Mouse (Mus musculus): Measurements from ENCODE around the gene Hapln1. TPM values are rescaled to one million over a fixed set of nuclear protein-coding genes. Genes with fewer than 3 reads are reported as not detected.

Gene Hapln1
- 2.8 and 3.7 TPM in 2 replicates for polyA plus RNA-seq (2015; fragmentation: Nextera tagmentation; extraction: Ambion mirVana)

DNA sequence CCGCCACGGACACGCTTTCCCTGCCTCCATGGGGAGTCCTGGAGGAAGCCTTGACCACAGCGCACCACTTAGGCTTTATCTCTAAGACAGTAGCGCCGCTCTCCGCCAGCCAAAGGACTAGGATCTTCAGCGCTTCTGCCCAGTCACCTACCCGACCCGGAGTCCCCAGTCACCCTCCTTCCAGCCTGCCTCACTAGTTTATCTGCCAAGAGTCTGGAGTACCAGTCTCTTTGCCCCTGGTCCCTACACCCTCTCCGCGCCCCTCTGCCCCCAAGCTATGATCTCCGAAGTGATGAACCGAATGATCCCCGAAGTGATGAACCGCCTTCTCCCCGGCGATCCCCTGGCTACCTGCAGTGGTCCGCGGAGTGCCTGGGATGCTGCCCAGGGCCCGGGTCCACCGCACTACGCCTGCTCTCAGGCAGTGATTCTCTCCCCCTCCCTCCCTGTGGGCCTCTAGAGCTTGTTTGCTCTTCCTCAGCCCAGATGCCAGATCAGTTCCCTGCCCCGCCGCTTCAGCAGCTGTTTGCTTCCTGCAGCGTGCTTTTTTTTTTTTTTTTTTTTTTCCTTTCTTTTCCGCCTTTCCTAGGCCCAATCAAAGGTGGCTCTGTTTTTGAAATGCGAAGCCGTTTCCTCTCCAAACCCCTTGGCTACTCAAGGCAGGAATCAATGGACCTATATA is at the start of gene Hapln1:
Gene Hapln1 (plus strand): TSS at position 592 of the 682 bp plus-strand sequence.
- peak within 1 kb of the TSS; percentile 44 for H3K4me3 ChIP-seq (replicated peaks; ENCODE audit: low read depth, low read length)
- H3K9me3 ChIP-seq (replicated peaks; ENCODE audit: low read length): no peaks in the 10 kb centered on the region
- WGBS: under 1% methylated on average over 29 of the region's 29 CpGs
- no peaks in the 10 kb centered on the region; the same call in 1 of the 2 replicates for H3K4me1 ChIP-seq (replicated peaks; ENCODE audit: insufficient read depth, low read length)
- H3K27me3 ChIP-seq (ENCODE audit: insufficient read depth, low read length): no peaks in the 10 kb centered on the region
- H3K36me3 ChIP-seq (ENCODE audit: insufficient read depth, low read length): no peaks in the 10 kb centered on the region
- H3K4me2 ChIP-seq (ENCODE audit: low read length): peak within 1 kb of the TSS; percentile 97
- peak; percentile 55 for TF ChIP-seq CTCF (IDR thresholded peaks at IDR 0.05; ENCODE audit: low read depth)
- DNase-seq (ENCODE audit: low spot score): peak; percentile 78
- peak within 1 kb of the TSS; percentile 40; the same call in 1 of the 2 replicates for H3K9ac ChIP-seq (ENCODE audit: low read depth, low read length)
- peak; percentile 72; the same call in 1 of the 2 replicates for ATAC-seq (replicated peaks; ENCODE audit: low FRiP score, low read depth)
- H3K27ac ChIP-seq: no peak within 1 kb of the TSS

DNA sequence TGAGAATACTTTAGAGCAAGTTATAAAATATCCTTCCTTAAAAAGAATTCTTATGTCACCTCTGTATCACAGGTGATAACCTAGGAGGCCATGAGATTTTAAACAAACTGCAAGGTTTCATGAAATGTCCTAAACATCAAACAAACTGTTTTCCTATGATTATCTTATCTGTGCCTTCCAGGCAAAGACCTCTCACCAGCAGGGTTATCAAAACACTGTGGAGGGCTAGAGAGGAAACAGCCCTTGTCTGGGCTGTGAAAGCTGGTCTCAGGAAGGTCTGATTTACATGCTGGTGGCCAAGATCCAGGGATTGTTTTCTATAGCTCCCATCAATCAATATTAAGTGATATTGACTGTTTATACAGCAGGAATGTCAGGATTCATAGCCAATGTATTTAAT is 46.4 kb upstream of the Hapln1 start:
- no peak for TF ChIP-seq CTCF (IDR thresholded peaks at IDR 0.05; ENCODE audit: low read depth)
- no peak for ATAC-seq (replicated peaks; ENCODE audit: low FRiP score, low read depth)
- H3K4me2 ChIP-seq (ENCODE audit: low read length): no peak overlapping the region

DNA sequence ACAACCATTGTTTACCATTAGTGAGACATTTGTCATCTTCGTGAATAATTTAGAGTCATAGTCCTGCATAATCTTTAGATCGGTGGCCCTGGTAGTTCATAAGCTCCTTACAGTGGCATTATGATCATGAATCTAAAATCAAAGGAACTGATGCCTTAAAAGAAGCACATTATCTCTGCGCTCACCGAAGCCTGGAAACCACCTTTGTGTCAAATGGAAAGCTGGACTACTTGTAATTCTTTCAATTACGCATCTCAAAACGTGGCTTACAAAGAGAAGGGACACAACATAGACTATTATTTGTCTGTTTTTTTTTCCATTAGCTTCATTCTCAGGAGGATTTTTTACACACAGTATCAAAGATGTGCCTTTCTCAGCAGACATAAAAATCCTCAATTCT is 45.9 kb upstream of the Hapln1 start:
- Histone ChIP-seq H3K4me2 (ENCODE audit: low read length) (no peak overlapping the region), H3K9me3 (replicated peaks; ENCODE audit: low read length) (no peaks in the 10 kb centered on the region), H3K4me1 (replicated peaks; ENCODE audit: insufficient read depth, low read length) (no peaks in the 10 kb centered on the region), H3K9ac (ENCODE audit: low read depth, low read length) (no peak overlapping the region), H3K27me3 (ENCODE audit: insufficient read depth, low read length) (no peaks in the 10 kb centered on the region), H3K27ac (no peak overlapping the region), H3K4me3 (replicated peaks; ENCODE audit: low read depth, low read length) (no peak overlapping the region), H3K36me3 (ENCODE audit: insufficient read depth, low read length) (no peaks in the 10 kb centered on the region)
- WGBS: 60% methylated on average over 6 of the region's 6 CpGs
- ATAC-seq (replicated peaks; ENCODE audit: low FRiP score, low read depth) (no peak), DNase-seq (ENCODE audit: low spot score) (no peak)
- no peak for TF ChIP-seq CTCF (IDR thresholded peaks at IDR 0.05; ENCODE audit: low read depth)

More for the DNA sequence above, 46.4 kb upstream of the Hapln1 start:
- no peak overlapping the region for H3K27ac ChIP-seq
- no peaks in the 10 kb centered on the region for H3K9me3 ChIP-seq (replicated peaks; ENCODE audit: low read length)
- H3K36me3 ChIP-seq (ENCODE audit: insufficient read depth, low read length): no peaks in the 10 kb centered on the region
- no peak overlapping the region for H3K9ac ChIP-seq (ENCODE audit: low read depth, low read length)
- peak; percentile 3 for DNase-seq (ENCODE audit: low spot score)
- H3K4me1 ChIP-seq (replicated peaks; ENCODE audit: insufficient read depth, low read length): no peaks in the 10 kb centered on the region
- no peaks in the 10 kb centered on the region for H3K27me3 ChIP-seq (ENCODE audit: insufficient read depth, low read length)
- H3K4me3 ChIP-seq (replicated peaks; ENCODE audit: low read depth, low read length): no peak overlapping the region

DNA sequence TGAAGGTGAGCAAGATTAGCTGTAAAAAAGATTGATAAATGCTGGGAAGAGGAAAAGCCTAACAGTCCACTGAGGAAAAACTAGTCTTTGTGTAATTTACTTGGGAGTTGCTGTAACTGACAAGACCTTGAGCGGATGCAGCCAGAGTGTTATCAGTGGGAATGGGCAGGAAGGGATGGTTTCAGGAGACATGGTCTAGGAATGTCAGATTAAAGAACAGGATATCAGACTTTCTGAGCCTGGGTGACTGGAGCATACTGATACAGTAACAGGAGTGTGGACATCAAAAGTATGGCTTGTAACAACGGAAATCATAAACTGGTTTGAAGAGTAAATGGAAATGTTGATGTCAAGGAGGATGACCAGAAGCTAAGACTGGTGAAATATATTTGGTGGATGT is 43.0 kb upstream of the Hapln1 start:
- DNase-seq (ENCODE audit: low spot score) (peak; percentile 26), ATAC-seq (replicated peaks; ENCODE audit: low FRiP score, low read depth) (no peak)
- Histone ChIP-seq H3K36me3 (ENCODE audit: insufficient read depth, low read length) (no peaks in the 10 kb centered on the region), H3K27me3 (ENCODE audit: insufficient read depth, low read length) (no peaks in the 10 kb centered on the region), H3K4me2 (ENCODE audit: low read length) (no peak overlapping the region), H3K27ac (no peak overlapping the region), H3K9ac (ENCODE audit: low read depth, low read length) (no peak overlapping the region), H3K4me1 (replicated peaks; ENCODE audit: insufficient read depth, low read length) (no peaks in the 10 kb centered on the region), H3K9me3 (replicated peaks; ENCODE audit: low read length) (no peaks in the 10 kb centered on the region), H3K4me3 (replicated peaks; ENCODE audit: low read depth, low read length) (no peak overlapping the region)
- TF ChIP-seq CTCF (IDR thresholded peaks at IDR 0.05; ENCODE audit: low read depth): no peak
- 61% methylated on average over 2 of the region's 2 CpGs for WGBS

DNA sequence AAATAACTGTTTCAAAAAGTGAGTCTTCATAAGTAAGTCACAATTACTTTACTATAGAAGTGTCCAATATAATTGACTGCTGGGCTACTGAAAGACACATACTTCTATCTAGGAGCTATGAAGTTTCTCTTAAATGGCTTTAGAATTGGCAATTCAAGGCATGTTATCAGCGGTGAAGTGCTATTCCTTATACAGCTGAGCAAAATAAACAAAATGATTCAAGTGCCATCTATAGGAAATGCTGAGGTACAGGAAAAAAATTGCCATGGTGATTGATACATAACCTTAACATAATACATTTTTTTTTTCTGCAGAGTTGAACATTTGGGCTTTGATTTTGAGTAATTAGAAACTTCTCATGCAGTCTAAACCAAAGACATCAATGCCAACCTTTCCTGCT is 40.2 kb upstream of the Hapln1 start:
- ATAC-seq (replicated peaks; ENCODE audit: low FRiP score, low read depth): no peak
- WGBS: 69% methylated on average over 1 of the region's 1 CpGs
- H3K27me3 ChIP-seq (ENCODE audit: insufficient read depth, low read length): no peaks in the 10 kb centered on the region
- no peaks in the 10 kb centered on the region for H3K9me3 ChIP-seq (replicated peaks; ENCODE audit: low read length)
- no peaks in the 10 kb centered on the region for H3K4me1 ChIP-seq (replicated peaks; ENCODE audit: insufficient read depth, low read length)
- H3K4me2 ChIP-seq (ENCODE audit: low read length): no peak overlapping the region
- no peak overlapping the region for H3K27ac ChIP-seq
- DNase-seq (ENCODE audit: low spot score): no peak
- no peak overlapping the region for H3K4me3 ChIP-seq (replicated peaks; ENCODE audit: low read depth, low read length)
- no peak overlapping the region for H3K9ac ChIP-seq (ENCODE audit: low read depth, low read length)
- TF ChIP-seq CTCF (IDR thresholded peaks at IDR 0.05; ENCODE audit: low read depth): no peak
- no peaks in the 10 kb centered on the region for H3K36me3 ChIP-seq (ENCODE audit: insufficient read depth, low read length)

DNA sequence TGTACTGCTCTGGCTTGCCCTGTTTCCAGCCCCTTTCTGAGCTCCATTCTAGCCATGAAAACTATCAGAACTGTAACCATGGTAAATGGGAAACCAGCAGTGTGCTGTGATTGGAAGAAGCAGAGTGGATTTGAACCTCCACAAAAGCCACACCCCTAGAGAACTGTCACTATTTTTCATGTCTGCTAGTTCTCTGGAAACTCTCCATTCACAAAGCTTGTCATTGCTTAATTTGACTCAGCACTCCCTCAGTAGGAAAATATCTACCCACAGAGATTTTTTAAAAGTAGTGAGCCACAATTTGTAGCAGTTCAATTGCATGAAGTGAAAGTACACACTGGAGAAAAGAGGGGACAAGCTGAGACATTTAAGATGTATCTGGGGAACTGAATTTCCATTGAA is 18.1 kb upstream of the Hapln1 start:
- no peak overlapping the region for H3K4me3 ChIP-seq (replicated peaks; ENCODE audit: low read depth, low read length)
- DNase-seq (ENCODE audit: low spot score) (no peak), ATAC-seq (replicated peaks; ENCODE audit: low FRiP score, low read depth) (no peak)
- H3K36me3 ChIP-seq (ENCODE audit: insufficient read depth, low read length): no peaks in the 10 kb centered on the region
- no peaks in the 10 kb centered on the region for H3K9me3 ChIP-seq (replicated peaks; ENCODE audit: low read length)
- H3K27ac ChIP-seq: no peak overlapping the region
- no peak overlapping the region for H3K4me2 ChIP-seq (ENCODE audit: low read length)
- TF ChIP-seq CTCF (IDR thresholded peaks at IDR 0.05; ENCODE audit: low read depth): no peak
- no peak overlapping the region for H3K9ac ChIP-seq (ENCODE audit: low read depth, low read length)
- no peaks in the 10 kb centered on the region for H3K27me3 ChIP-seq (ENCODE audit: insufficient read depth, low read length)
- no peaks in the 10 kb centered on the region for H3K4me1 ChIP-seq (replicated peaks; ENCODE audit: insufficient read depth, low read length)

DNA sequence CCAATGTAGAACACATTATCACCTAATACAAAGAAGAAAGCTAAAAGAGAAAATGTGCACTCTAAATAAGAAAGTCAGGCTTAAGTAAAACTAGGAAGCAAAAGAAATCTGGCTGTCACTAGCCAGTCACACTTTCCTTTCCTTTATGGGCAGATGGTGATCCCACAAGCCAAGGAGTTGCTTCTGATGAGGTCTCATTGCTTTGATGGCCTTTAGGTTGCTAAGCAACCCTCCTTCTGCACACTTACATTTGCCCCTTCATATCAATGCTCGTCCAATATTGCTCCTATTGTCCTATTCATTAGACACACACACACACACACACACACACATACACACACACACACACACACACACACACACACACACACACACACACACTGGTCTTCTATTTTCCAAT is 10.9 kb upstream of the Hapln1 start:
- 57% methylated on average over 1 of the region's 1 CpGs for WGBS

More for the DNA sequence above, 10.9 kb upstream of the Hapln1 start:
- no peak overlapping the region for H3K4me2 ChIP-seq (ENCODE audit: low read length)
- TF ChIP-seq CTCF (IDR thresholded peaks at IDR 0.05; ENCODE audit: low read depth): no peak
- no peak overlapping the region for H3K4me3 ChIP-seq (replicated peaks; ENCODE audit: low read depth, low read length)
- no peaks in the 10 kb centered on the region for H3K36me3 ChIP-seq (ENCODE audit: insufficient read depth, low read length)
- H3K27me3 ChIP-seq (ENCODE audit: insufficient read depth, low read length): no peaks in the 10 kb centered on the region
- H3K9ac ChIP-seq (ENCODE audit: low read depth, low read length): no peak overlapping the region
- H3K4me1 ChIP-seq (replicated peaks; ENCODE audit: insufficient read depth, low read length): no peaks in the 10 kb centered on the region
- H3K27ac ChIP-seq: no peak overlapping the region
- no peak for DNase-seq (ENCODE audit: low spot score)
- no peak for ATAC-seq (replicated peaks; ENCODE audit: low FRiP score, low read depth)
- no peaks in the 10 kb centered on the region for H3K9me3 ChIP-seq (replicated peaks; ENCODE audit: low read length)

Measured in kidney, postnatal 0 days (tissue).